Mouse (Mus musculus) ES-E14 (cell line): ENCODE measurements around the gene Cryz. TPM values are rescaled to one million over a fixed set of nuclear protein-coding genes. Genes with fewer than 3 reads are reported as not detected.

Source experiments
- DNase-seq: peaks from one replicate; pipeline ENCODE4 v3.0.0-alpha.2; 2013; ENCODE audit warnings: low read depth, low spot score
- H3K27ac ChIP-seq: 2 replicates; pipeline ENCODE4 v1.5.1; 2012; ENCODE audit warnings: low read depth, mild to moderate bottlenecking, low read length, moderate library complexity, mixed read lengths; ENCODE audit not compliant: poor library complexity, insufficient read depth, severe bottlenecking
- H3K36me3 ChIP-seq: 2 replicates; pipeline ENCODE4 v1.6.1; 2012; ENCODE audit warnings: mild to moderate bottlenecking, low read length, moderate library complexity, mixed read lengths; ENCODE audit not compliant: control insufficient read depth, poor library complexity, insufficient read depth, severe bottlenecking
- H3K4me1 ChIP-seq, 2 experiments: fragments of 150-350 bp in 1 of 2; sonication (generic) in 1 of 2; 2 replicates each; pipeline ENCODE4 v1.6.1; 2012; ENCODE audit warnings: low read length in 2 of 2, mild to moderate bottlenecking in 1 of 2, mixed read lengths in 1 of 2; ENCODE audit not compliant: control insufficient read depth in 2 of 2, insufficient read depth in 2 of 2, poor library complexity in 1 of 2
- H3K4me3 ChIP-seq, 2 experiments: fragments of 150-350 bp in 1 of 2; sonication (generic) in 1 of 2; 2 replicates each; pipeline ENCODE4 v1.5.1; 2012; ENCODE audit warnings: low read length in 2 of 2, low read depth in 1 of 2, mild to moderate bottlenecking in 1 of 2, mixed read lengths in 1 of 2; ENCODE audit not compliant: insufficient read depth in 1 of 2, poor library complexity in 1 of 2, severe bottlenecking in 1 of 2
- H3K9ac ChIP-seq: 2 replicates; pipeline ENCODE4 v1.6.1; 2012; ENCODE audit warnings: low read depth, mild to moderate bottlenecking, low read length, mixed read lengths; ENCODE audit not compliant: poor library complexity, insufficient read depth, severe bottlenecking
- H3K9me3 ChIP-seq: fragments of 150-350 bp; sonication (generic); 2 replicates; pipeline ENCODE4 v1.6.1; 2012; ENCODE audit warnings: low read depth, mild to moderate bottlenecking, low read length; ENCODE audit not compliant: control insufficient read depth, insufficient read depth
- CHD2 ChIP-seq: IDR thresholded peaks from 2 replicates; pipeline ENCODE4 v1.6.1; 2014; ENCODE audit warnings: mild to moderate bottlenecking, low read depth, low read length, inconsistent platforms
- HCFC1 ChIP-seq: IDR thresholded peaks from 2 replicates; pipeline ENCODE4 v1.6.1; 2012; ENCODE audit warnings: low read length, inconsistent platforms, borderline replicate concordance; ENCODE audit not compliant: insufficient read depth
- MAFK ChIP-seq: IDR thresholded peaks from 2 replicates; pipeline ENCODE4 v1.6.1; 2014; ENCODE audit warnings: mild to moderate bottlenecking, low read depth, low read length, inconsistent platforms; ENCODE audit not compliant: insufficient read depth
- ZC3H11A ChIP-seq: IDR thresholded peaks from 2 replicates; pipeline ENCODE4 v1.6.1; 2012; ENCODE audit warnings: low read depth, mild to moderate bottlenecking, inconsistent platforms, low read length, borderline replicate concordance
- ZNF384 ChIP-seq: IDR thresholded peaks from 2 replicates; pipeline ENCODE4 v1.6.1; 2012; ENCODE audit warnings: low read depth, low read length, inconsistent platforms
- in situ Hi-C, 2 experiments: fragments of 600-800 bp; cut with MboI; formaldehyde crosslinking; loops; one replicate each; pipeline ENCODE4 v1.15.1; 2025; ENCODE audit warnings: low sequenced_read_pairs in 2 of 2, inconsistent platforms in 1 of 2; ENCODE audit not compliant: unreplicated experiment in 2 of 2
- total RNA-seq: library from RNA; depleted of rRNA; stranded (reverse); fragments of 300-350 nt; gene quantifications from 2 replicates; pipeline ENCODE4 v1.2.3, GENCODE M21; 2012

Cryz gene
- total RNA-seq, 1 experiment: 14.5 TPM

DNA sequence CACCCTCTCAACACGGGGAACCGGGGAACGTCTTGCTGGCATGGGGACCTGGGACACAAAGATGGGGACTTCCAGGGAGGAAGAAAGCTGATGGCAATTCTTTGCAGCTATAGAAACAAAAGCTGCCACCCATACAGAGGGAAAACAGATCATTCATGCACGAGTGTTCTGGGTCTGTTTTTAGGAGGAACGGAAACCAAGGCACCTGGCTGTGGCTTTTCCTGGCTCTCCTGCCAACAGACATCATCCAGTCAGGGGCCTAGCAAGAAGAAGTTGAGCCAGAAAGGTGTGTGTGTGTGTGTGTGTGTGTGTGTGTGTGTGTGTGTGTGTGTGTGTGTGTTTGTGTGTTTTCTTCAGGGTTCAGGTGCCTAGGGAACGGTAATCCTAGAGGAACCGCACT, 67.0 kb downstream of the Cryz start, which contains the start of gene Erich3:
Erich3 (plus strand) TSS at position 315 of the 400 bp plus-strand sequence.
- DNase-seq: no peak
- no peak within 1 kb of the TSS for H3K9ac ChIP-seq

DNA sequence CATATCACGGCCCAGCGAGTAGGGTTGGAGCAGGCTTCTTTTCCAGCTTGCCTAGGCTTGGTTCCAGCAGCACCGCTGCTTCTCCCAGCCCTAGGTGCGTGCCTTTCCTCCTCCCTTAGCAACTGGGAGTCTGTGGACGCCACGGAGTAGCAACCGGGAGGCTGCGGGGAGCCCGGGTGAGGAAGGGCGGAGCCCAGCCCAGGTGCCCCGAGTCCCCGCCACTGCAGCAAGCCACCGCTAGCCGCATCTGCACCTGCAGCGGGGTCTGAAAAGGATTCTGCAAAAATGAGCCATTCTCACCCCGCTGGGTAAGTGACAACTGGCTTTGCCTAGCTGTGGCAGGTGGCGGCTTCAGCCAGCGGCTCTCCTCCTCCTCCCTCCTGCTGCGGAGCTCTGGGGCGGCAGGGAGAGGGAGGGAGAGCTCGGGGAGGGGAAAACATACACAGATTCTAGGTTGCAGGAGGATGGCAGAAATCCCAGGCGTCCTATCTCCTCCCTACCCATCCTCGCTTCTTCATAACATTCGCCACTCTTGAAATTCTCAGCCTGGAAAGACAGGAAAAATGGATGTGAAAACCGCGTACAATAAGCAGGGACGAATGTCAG, 67.6 kb downstream of the Cryz start:
- peak; percentile 29 for DNase-seq
- Histone ChIP-seq H3K4me1 (no peaks in the 10 kb centered on the region), H3K9me3 (no peaks in the 10 kb centered on the region), H3K27ac (no peak overlapping the region), H3K9ac (no peak overlapping the region), H3K36me3 (no peaks in the 10 kb centered on the region), H3K4me3 (peak overlapping the region; percentile 30 to 48; a peak in 3 of 4 replicates)
- in situ Hi-C loops: no loop called here
- no peak for TF ChIP-seq ZC3H11A
- no peak for TF ChIP-seq CHD2
- no peak for TF ChIP-seq HCFC1
- TF ChIP-seq ZNF384: no peak
- no peak for TF ChIP-seq MAFK

More for the DNA sequence above, 67.0 kb downstream of the Cryz start, which contains the start of gene Erich3:
- H3K9me3 ChIP-seq: no peaks in the 10 kb centered on the region
- no peaks in the 10 kb centered on the region for H3K4me1 ChIP-seq
- H3K36me3 ChIP-seq: no peaks in the 10 kb centered on the region
- no peak within 1 kb of the TSS for H3K27ac ChIP-seq
- in situ Hi-C loops: no loop called here
- peak within 1 kb of the TSS; percentile 30 to 48; a peak in 3 of 4 replicates for H3K4me3 ChIP-seq
- TF ChIP-seq CHD2 (no peak), MAFK (no peak), ZC3H11A (no peak), ZNF384 (no peak), HCFC1 (no peak)

DNA sequence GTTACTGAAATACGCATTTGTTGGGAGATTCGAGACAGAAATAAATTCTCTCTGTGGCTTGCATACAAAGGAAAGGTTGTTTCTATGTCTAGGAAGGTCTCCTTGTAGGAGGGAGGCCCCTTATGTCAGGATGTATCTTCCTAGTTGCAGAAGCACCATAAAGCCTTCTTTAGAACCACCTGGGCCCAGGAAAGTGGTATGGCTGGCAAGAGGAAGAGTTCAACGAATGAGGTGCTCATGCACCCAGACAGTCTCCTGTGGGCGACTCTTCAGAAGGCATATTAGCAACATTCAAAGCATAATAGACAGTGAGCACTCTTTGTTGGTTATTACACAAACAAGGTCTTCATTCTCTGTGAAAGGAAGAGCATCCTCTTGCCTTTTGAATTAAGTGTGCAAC, 68.1 kb downstream of the Cryz start:
- DNase-seq: no peak

DNA sequence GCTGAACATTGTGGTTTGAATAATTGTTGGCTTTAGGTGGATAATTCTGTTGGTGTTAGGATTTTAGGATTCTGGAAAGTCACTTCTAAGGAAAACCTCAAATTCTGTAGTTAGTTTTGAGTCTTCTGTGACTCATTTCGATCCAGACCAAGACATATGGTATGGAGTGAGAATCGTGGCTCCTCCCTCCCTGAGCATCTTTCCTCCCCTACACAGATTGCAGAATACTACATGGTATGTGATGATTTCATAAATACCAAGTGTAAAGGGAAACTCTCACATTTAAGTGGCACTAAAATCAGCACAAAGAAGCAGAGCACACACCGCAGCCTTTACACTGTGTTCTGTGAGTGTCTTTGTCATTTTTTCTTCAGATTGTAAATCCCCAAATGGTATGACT, 72.0 kb downstream of the Cryz start:
- Histone ChIP-seq H3K4me3 (no peak overlapping the region), H3K9ac (no peak overlapping the region), H3K9me3 (no peaks in the 10 kb centered on the region), H3K36me3 (no peaks in the 10 kb centered on the region), H3K4me1 (no peaks in the 10 kb centered on the region), H3K27ac (no peak overlapping the region)
- TF ChIP-seq MAFK (no peak), ZC3H11A (no peak), CHD2 (no peak), HCFC1 (no peak), ZNF384 (no peak)
- in situ Hi-C loops: no loop called here
- DNase-seq: no peak

More for the DNA sequence above, 68.1 kb downstream of the Cryz start:
- Histone ChIP-seq H3K27ac (no peak overlapping the region), H3K36me3 (no peaks in the 10 kb centered on the region), H3K4me1 (no peaks in the 10 kb centered on the region), H3K4me3 (no peak overlapping the region), H3K9me3 (no peaks in the 10 kb centered on the region), H3K9ac (no peak overlapping the region)
- TF ChIP-seq CHD2 (no peak), MAFK (no peak), ZNF384 (no peak), ZC3H11A (no peak), HCFC1 (no peak)
- in situ Hi-C loops: no loop called here

DNA sequence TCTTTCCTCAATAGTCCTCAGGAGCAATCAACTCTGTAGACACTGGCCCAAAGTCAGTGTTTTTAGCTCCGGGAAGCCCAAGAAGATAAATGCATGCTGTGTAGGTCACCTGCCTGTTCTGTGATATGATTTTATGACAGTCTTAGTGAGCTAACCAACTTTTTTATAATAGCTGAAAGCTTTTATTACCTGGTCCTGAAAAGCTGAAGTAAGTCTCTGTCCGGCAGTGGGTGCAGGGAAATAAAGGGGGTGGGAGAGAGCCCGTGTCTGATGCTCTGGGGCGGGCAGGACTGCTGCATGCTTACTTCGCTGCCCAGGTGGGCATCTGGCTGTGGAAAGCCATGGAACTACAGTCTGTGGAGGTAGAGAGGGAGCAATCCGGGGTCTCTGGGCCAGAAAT, 74.1 kb downstream of the Cryz start:
- TF ChIP-seq MAFK: no peak
- TF ChIP-seq ZC3H11A: no peak
- no peak for TF ChIP-seq HCFC1
- no peak for TF ChIP-seq CHD2
- no peak for TF ChIP-seq ZNF384
- H3K27ac ChIP-seq: no peak overlapping the region
- H3K36me3 ChIP-seq: no peaks in the 10 kb centered on the region
- no peaks in the 10 kb centered on the region for H3K9me3 ChIP-seq
- DNase-seq: no peak
- H3K4me3 ChIP-seq: no peak overlapping the region
- in situ Hi-C loops: no loop called here
- no peaks in the 10 kb centered on the region for H3K4me1 ChIP-seq
- no peak overlapping the region for H3K9ac ChIP-seq
